Mouse (Mus musculus): ENCODE measurements at regions not wholly inside any gene's neighbourhood (a gene's known extent, or its start where the extent isn't known, plus 50 kb on each side); places are given as distances from the start of the nearest gene placed in this dataset.

DNA sequence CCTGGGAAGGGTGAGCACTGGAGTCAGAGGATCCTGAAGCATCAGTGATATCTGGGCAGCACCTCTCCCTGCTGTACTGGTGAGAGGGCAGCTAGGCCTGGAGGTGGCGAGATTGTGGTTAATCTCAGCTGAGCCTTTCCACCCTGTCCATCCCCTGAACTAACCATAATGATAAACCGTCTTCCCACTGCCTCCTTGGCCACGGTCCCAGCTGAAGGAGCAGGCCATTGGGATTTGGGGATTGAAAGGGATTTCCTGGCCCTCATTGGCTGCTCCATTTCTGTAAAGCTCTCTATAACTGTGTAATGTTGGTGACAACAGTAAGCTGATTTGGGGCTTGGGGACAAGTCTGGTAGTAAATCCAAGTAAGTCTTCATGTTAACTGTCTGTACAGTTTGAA, 73.6 kb downstream of the Dad1 start:
- ATAC-seq (ENCODE audit: low FRiP score, low read depth) (no peak), DNase-seq (ENCODE audit: low spot score) (no peak)
- Histone ChIP-seq H3K27me3 (ENCODE audit: control insufficient read depth, insufficient read depth, low read length) (no peaks in the 10 kb centered on the region), H3K4me1 (ENCODE audit: control insufficient read depth, insufficient read depth, low read length) (peaks cover 8% of the 10 kb centered on the region; the same call in 1 of the 2 replicates), H3K4me3 (replicated peaks; ENCODE audit: low read length) (no peak overlapping the region), H3K36me3 (ENCODE audit: control insufficient read depth, insufficient read depth, low read length) (no peaks in the 10 kb centered on the region), H3K4me2 (replicated peaks; ENCODE audit: low read depth, low read length, severe bottlenecking) (no peak overlapping the region), H3K9ac (ENCODE audit: low read depth, low read length, severe bottlenecking) (no peak overlapping the region), H3K27ac (replicated peaks; ENCODE audit: low read depth, low read length) (no peak overlapping the region), H3K9me3 (ENCODE audit: control insufficient read depth, low read length) (no peaks in the 10 kb centered on the region)
- WGBS = 65% methylated on average over 3 of the region's 3 CpGs
- TF ChIP-seq POLR2A (IDR thresholded peaks at IDR 0.05; ENCODE audit: borderline replicate concordance, extremely low read depth, insufficient read depth, insufficient read length) = no peak

DNA sequence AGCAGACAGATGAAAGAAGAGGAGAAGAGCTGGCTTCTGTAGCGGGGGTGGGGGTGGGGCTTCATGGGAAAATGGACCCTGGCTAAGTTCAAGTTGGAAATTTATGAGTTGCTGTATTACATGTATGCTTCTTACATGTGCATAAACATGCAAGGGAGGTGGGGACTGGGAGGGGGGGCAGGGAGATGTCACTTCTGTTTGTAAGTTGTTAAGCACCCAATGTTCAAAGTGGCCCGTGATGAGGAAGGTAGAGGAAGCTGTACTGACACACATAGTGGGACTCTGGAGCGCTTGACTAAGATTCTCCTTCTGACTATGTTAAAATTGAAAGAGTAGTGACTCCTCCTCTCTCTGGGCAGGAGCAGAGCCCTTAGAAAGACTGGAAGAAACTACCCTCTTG, 75.0 kb downstream of the Dad1 start:
- Histone ChIP-seq H3K36me3 (ENCODE audit: control insufficient read depth, insufficient read depth, low read length) (no peaks in the 10 kb centered on the region), H3K27ac (replicated peaks; ENCODE audit: low read depth, low read length) (no peak overlapping the region), H3K4me3 (replicated peaks; ENCODE audit: low read length) (no peak overlapping the region), H3K4me1 (ENCODE audit: control insufficient read depth, insufficient read depth, low read length) (peaks cover 8% of the 10 kb centered on the region; the same call in 1 of the 2 replicates), H3K27me3 (ENCODE audit: control insufficient read depth, insufficient read depth, low read length) (no peaks in the 10 kb centered on the region), H3K9me3 (ENCODE audit: control insufficient read depth, low read length) (no peaks in the 10 kb centered on the region), H3K9ac (ENCODE audit: low read depth, low read length, severe bottlenecking) (no peak overlapping the region), H3K4me2 (replicated peaks; ENCODE audit: low read depth, low read length, severe bottlenecking) (no peak overlapping the region)
- ATAC-seq (ENCODE audit: low FRiP score, low read depth) (no peak), DNase-seq (ENCODE audit: low spot score) (no peak)
- 88% methylated on average over 3 of the region's 3 CpGs for WGBS
- no peak for TF ChIP-seq POLR2A (IDR thresholded peaks at IDR 0.05; ENCODE audit: borderline replicate concordance, extremely low read depth, insufficient read depth, insufficient read length)

DNA sequence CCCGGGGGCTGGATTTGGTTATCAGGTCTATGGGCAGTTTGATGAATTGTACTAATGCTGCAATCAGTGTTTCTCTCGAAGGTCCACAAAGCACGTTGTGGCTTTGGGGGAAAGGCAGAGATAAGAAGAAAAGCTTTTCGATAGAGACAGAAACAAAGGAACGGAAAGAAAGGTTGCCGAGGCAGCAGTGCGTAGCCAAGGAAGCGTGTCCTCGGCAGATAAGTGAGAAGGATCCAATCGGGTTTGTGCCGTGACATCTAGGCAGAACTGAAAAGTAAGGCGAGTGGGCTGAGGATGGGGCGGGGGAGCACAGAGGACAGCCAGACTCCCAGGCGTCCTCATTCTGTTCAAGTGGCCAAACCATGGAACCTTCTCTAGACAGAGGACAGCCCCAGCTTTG, 77.4 kb downstream of the Dad1 start:
- DNase-seq (ENCODE audit: low spot score) = no peak
- no peak overlapping the region for H3K4me2 ChIP-seq (replicated peaks; ENCODE audit: low read depth, low read length, severe bottlenecking)
- no peaks in the 10 kb centered on the region for H3K27me3 ChIP-seq (ENCODE audit: control insufficient read depth, insufficient read depth, low read length)
- H3K4me1 ChIP-seq (ENCODE audit: control insufficient read depth, insufficient read depth, low read length) = peaks cover 8% of the 10 kb centered on the region; the same call in 1 of the 2 replicates
- no peak overlapping the region for H3K4me3 ChIP-seq (replicated peaks; ENCODE audit: low read length)
- H3K36me3 ChIP-seq (ENCODE audit: control insufficient read depth, insufficient read depth, low read length) = no peaks in the 10 kb centered on the region
- no peak overlapping the region for H3K9ac ChIP-seq (ENCODE audit: low read depth, low read length, severe bottlenecking)
- no peak for ATAC-seq (ENCODE audit: low FRiP score, low read depth)
- no peak for TF ChIP-seq POLR2A (IDR thresholded peaks at IDR 0.05; ENCODE audit: borderline replicate concordance, extremely low read depth, insufficient read depth, insufficient read length)
- 83% methylated on average over 14 of the region's 14 CpGs for WGBS
- no peaks in the 10 kb centered on the region for H3K9me3 ChIP-seq (ENCODE audit: control insufficient read depth, low read length)
- no peak overlapping the region for H3K27ac ChIP-seq (replicated peaks; ENCODE audit: low read depth, low read length)

DNA sequence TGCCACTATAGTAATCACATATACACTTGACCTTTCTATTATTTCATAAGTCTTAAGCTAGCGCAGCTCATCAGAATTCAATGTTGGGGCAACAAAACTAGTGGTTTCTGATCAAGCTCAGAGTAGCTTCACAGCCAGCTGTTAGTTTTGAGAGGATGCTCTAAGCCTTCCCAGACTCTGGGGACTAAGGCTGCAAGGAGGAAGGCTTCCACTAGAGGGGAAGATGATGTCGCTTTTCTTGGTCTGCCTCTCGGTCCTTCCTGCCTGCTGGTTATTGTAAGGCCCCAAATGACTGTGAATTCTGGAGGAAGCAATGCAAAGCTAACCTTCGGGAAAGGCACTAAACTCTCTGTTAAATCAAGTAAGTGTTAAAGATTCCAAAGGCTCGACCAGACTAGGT, 78.4 kb downstream of the Dad1 start:
- Histone ChIP-seq H3K4me3 (replicated peaks; ENCODE audit: low read length) (no peak overlapping the region), H3K4me1 (ENCODE audit: control insufficient read depth, insufficient read depth, low read length) (peaks cover 4% of the 10 kb centered on the region; the same call in 1 of the 2 replicates), H3K9me3 (ENCODE audit: control insufficient read depth, low read length) (no peaks in the 10 kb centered on the region), H3K4me2 (replicated peaks; ENCODE audit: low read depth, low read length, severe bottlenecking) (no peak overlapping the region), H3K36me3 (ENCODE audit: control insufficient read depth, insufficient read depth, low read length) (no peaks in the 10 kb centered on the region), H3K27me3 (ENCODE audit: control insufficient read depth, insufficient read depth, low read length) (no peaks in the 10 kb centered on the region), H3K9ac (ENCODE audit: low read depth, low read length, severe bottlenecking) (no peak overlapping the region), H3K27ac (replicated peaks; ENCODE audit: low read depth, low read length) (no peak overlapping the region)
- TF ChIP-seq POLR2A (IDR thresholded peaks at IDR 0.05; ENCODE audit: borderline replicate concordance, extremely low read depth, insufficient read depth, insufficient read length) = no peak
- ATAC-seq (ENCODE audit: low FRiP score, low read depth) (no peak), DNase-seq (ENCODE audit: low spot score) (no peak)
- 73% methylated on average over 5 of the region's 5 CpGs for WGBS

DNA sequence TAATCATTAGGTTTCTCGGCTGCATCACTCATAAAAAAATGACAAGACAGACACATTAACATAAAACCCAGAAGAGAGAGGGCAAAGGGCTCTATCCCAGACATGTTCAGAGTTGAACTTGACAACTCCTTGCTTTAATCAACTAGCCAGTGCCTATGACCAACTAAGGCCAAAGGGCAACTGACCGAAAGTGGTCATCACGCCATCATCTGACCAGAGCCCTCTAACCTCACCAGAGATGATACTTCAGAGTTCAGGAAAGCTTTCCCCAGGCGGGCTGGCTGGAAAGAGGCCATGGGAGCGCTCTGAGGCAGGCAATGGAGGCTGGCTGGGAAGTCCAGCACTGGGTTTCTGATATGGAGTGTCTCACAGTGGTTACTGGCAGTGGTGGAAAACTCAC, 80.6 kb downstream of the Dad1 start:
- no peak overlapping the region for H3K9ac ChIP-seq (ENCODE audit: low read depth, low read length, severe bottlenecking)
- no peaks in the 10 kb centered on the region for H3K9me3 ChIP-seq (ENCODE audit: control insufficient read depth, low read length)
- ATAC-seq (ENCODE audit: low FRiP score, low read depth) (no peak), DNase-seq (ENCODE audit: low spot score) (no peak)
- no peak overlapping the region for H3K4me2 ChIP-seq (replicated peaks; ENCODE audit: low read depth, low read length, severe bottlenecking)
- 86% methylated on average over 5 of the region's 5 CpGs for WGBS
- no peaks in the 10 kb centered on the region for H3K27me3 ChIP-seq (ENCODE audit: control insufficient read depth, insufficient read depth, low read length)
- no peak overlapping the region for H3K27ac ChIP-seq (replicated peaks; ENCODE audit: low read depth, low read length)
- no peak overlapping the region for H3K4me3 ChIP-seq (replicated peaks; ENCODE audit: low read length)
- H3K4me1 ChIP-seq (ENCODE audit: control insufficient read depth, insufficient read depth, low read length) = no peaks in the 10 kb centered on the region; the same call in 1 of the 2 replicates
- TF ChIP-seq POLR2A (IDR thresholded peaks at IDR 0.05; ENCODE audit: borderline replicate concordance, extremely low read depth, insufficient read depth, insufficient read length) = no peak
- H3K36me3 ChIP-seq (ENCODE audit: control insufficient read depth, insufficient read depth, low read length) = no peaks in the 10 kb centered on the region

DNA sequence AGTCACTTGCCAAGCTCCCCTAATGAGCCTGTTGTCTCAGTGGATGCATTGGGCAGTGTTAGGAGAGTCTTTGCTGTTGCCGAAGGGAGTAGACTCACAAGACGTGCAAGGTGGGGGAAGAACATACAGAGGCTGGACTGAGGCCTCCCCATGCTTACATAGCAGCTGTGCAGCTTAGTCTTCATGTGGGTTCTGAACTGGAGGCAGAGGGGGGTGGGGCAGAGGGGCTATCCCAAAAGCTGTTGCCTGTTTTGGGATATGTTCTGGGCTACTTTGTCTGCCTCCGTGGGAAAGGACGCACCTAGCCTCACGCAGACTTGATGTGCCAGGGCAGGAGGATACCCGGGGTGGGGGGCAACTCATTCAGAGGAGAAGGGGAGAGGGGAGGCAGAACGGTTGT, 84.7 kb downstream of the Dad1 start:
- Histone ChIP-seq H3K27ac (replicated peaks; ENCODE audit: low read depth, low read length) (no peak overlapping the region), H3K36me3 (ENCODE audit: control insufficient read depth, insufficient read depth, low read length) (no peaks in the 10 kb centered on the region), H3K4me2 (replicated peaks; ENCODE audit: low read depth, low read length, severe bottlenecking) (no peak overlapping the region), H3K9ac (ENCODE audit: low read depth, low read length, severe bottlenecking) (no peak overlapping the region), H3K27me3 (ENCODE audit: control insufficient read depth, insufficient read depth, low read length) (no peaks in the 10 kb centered on the region), H3K4me3 (replicated peaks; ENCODE audit: low read length) (no peak overlapping the region), H3K4me1 (ENCODE audit: control insufficient read depth, insufficient read depth, low read length) (no peaks in the 10 kb centered on the region), H3K9me3 (ENCODE audit: control insufficient read depth, low read length) (no peaks in the 10 kb centered on the region)
- ATAC-seq (ENCODE audit: low FRiP score, low read depth) (no peak), DNase-seq (ENCODE audit: low spot score) (no peak)
- WGBS = 84% methylated on average over 7 of the region's 7 CpGs
- TF ChIP-seq POLR2A (IDR thresholded peaks at IDR 0.05; ENCODE audit: borderline replicate concordance, extremely low read depth, insufficient read depth, insufficient read length) = no peak
